Mouse (Mus musculus) WW6 (cell line): ENCODE results near the gene Olfr926.

Source experiments
- DNase-seq: peaks from one replicate; pipeline ENCODE4 v3.0.0-alpha.2; 2013; ENCODE audit warnings: low read depth, low spot score

Gene Olfr926

DNA sequence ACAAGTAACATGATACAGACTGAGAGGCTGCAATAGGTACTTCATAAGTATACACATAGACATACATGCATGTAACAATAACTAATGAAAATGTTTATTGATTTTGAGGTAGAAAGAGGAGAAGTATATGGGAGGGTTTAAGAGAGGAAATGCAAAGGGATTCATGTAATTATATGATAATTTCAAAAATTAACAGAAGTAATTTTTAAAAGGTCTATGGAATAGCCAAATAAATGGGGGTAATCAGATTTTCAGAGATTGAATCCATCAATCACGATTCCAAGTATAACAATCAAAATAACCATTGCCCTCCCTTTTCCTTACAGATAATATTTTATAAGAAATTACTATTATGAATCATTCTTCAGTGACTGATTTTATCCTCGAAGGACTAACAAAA lies at the start of gene Olfr926:
Gene Olfr926 (plus strand): TSS at position 301 of the 400 bp plus-strand sequence.
- DNase-seq: no peak

DNA sequence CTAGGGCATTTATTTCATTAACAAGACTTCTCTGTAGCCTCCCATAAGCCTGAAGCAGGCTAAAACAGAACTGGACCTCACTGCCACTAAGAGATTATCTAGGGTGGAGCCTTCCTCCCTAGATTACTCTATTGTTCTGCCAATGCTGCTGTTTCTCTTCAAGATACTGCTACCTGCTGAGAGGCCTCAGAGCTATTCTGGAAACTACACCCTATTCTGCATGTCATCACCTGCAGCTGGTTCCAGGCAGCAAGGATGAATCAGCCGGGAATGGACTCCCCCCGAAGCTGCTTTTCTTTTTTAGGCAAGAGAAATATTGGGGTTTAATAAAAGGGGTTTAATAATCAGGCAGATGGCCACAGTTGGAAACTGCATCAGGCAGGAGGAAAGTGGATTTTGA lies 43.9 kb upstream of the Olfr926 start:
- peak; percentile 16 for DNase-seq

DNA sequence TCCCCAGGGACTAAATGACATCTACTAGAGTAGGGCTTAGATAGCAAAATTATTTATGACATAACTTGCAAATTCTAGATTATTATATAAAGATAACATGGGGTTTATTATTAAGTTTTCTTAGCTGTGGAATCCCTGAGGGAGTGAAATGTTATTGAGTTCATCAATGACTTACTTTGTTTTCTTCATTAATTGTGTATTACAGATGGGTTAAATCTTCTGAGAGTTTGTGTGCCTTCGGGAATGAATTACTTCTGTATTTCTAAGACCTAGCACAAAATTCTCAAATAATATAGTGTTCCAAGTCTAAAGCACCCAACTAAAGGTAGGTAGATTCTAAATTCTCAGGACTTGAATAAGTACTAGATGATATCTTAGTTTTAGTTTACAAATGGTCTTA lies 32.8 kb upstream of the Olfr926 start, which contains the start of gene Olfr924:
Gene Olfr924 (plus strand): TSS at position 301 of the 400 bp plus-strand sequence.
- DNase-seq: no peak

DNA sequence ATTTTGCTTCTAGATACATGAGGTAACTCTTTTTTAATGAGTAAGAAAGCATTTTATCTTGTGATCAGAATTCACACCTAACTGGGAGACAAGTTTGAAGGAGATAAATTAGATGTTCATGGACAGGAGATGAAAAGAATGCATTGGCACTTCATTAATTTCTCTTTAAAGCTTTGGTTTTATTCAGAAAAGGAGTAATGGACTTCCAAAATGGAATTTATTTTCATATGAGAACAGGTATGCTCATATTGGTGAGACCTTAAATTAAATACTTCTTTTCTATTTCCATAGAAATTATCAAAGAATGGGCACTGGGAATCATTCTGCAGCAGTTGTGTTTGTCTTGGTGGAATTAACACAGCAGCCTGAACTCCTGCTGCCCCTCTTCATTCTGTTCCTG lies 22.2 kb upstream of the Olfr926 start, which contains the start of gene Olfr26:
Gene Olfr26 (plus strand): TSS at position 301 of the 400 bp plus-strand sequence.
- DNase-seq: no peak

DNA sequence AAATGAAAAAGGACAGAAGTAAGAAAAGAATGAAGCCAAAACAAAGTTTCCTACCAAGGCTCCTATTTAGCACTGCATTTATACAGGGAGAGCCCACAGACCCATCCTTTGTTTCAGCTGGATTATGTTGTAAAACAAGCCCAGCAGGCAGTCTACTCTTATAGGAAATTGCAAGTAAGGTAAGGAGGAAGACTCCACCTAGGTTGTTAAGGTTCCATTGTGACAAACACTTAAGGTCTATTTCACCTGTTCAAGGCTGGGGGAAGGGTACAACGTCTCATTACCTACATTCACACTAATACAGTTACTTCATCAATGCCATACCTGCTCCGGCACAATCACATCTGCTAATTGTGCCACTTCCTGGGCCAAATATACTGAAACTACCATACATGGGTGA lies 2.0 kb upstream of the Olfr926 start:
- DNase-seq: peak; percentile 11
